Mouse (Mus musculus): ENCODE measurements at regions not wholly inside any gene's neighbourhood (a gene's known extent, or its start where the extent isn't known, plus 50 kb on each side); places are given as distances from the start of the nearest gene placed in this dataset.
"Not testable (repeated sequence)": the region's sequence is repeated elsewhere in the genome, so short reads cannot be mapped to it uniquely, and the experiment has no call there.

- peak; percentile 62 for DNase-seq (ENCODE audit: low read depth, low spot score)
Measured at GRCm38 (mm10) chr3:98968811-98969210, 75.8 kb upstream of the Hao2 start.

- DNase-seq (ENCODE audit: low read depth, low spot score) = peak; percentile 60
Measured at GRCm38 (mm10) chr3:98975777-98976176, 82.7 kb upstream of the Hao2 start.

GRCm38 (mm10) chr3:98982787-98983186 lies 89.7 kb upstream of the Hao2 start:
- no peak for DNase-seq (ENCODE audit: low read depth, low spot score)

GRCm38 (mm10) chr3:98987266-98987665 lies 94.2 kb upstream of the Hao2 start:
- DNase-seq (ENCODE audit: low read depth, low spot score) = not testable (repeated sequence)

GRCm38 (mm10) chr3:98990801-98991200 lies 97.8 kb upstream of the Hao2 start:
- peak; percentile 63 for DNase-seq (ENCODE audit: low read depth, low spot score)

- DNase-seq (ENCODE audit: low read depth, low spot score) = peak; percentile 13
Measured at GRCm38 (mm10) chr3:98991276-98991675, 98.2 kb upstream of the Hao2 start.

- DNase-seq (ENCODE audit: low read depth, low spot score) = no peak
Measured at GRCm38 (mm10) chr3:98994086-98994485, 101.0 kb upstream of the Hao2 start.

GRCm38 (mm10) chr3:99030636-99031035 lies 110.2 kb upstream of the Wars2 start:
- DNase-seq (ENCODE audit: low read depth, low spot score) = no peak

- no peak for DNase-seq (ENCODE audit: low read depth, low spot score)
Measured at GRCm38 (mm10) chr3:99046190-99046589, 94.7 kb upstream of the Wars2 start.

- no peak for DNase-seq (ENCODE audit: low read depth, low spot score)
Measured at GRCm38 (mm10) chr3:99047156-99047555, 93.7 kb upstream of the Wars2 start.

GRCm38 (mm10) chr3:99049305-99049704 lies 91.6 kb upstream of the Wars2 start:
- DNase-seq (ENCODE audit: low read depth, low spot score) = no peak

- DNase-seq (ENCODE audit: low read depth, low spot score) = no peak
Measured at GRCm38 (mm10) chr3:99052176-99052575, 88.7 kb upstream of the Wars2 start.

GRCm38 (mm10) chr3:99067168-99067567 lies 73.7 kb upstream of the Wars2 start:
- no peak for DNase-seq (ENCODE audit: low read depth, low spot score)

All from mesoderm, embryonic 11.5 days (tissue).